Mouse (Mus musculus): Measurements from ENCODE around the gene Arrdc2.

Gene Arrdc2

GRCm38 (mm10) chr8:70816679-70817078, 22.8 kb downstream of the Arrdc2 start:
- in situ Hi-C loops (cut with MboI; ENCODE audit: unreplicated experiment in 2 of 2), result no loop called here

- in situ Hi-C loops (cut with MboI; ENCODE audit: unreplicated experiment in 2 of 2), result no loop called here
Observed at GRCm38 (mm10) chr8:70812885-70813284, 26.6 kb downstream of the Arrdc2 start.

- in situ Hi-C loops (cut with MboI; ENCODE audit: unreplicated experiment in 2 of 2), result no loop called here
Observed at GRCm38 (mm10) chr8:70812055-70812454, 27.5 kb downstream of the Arrdc2 start.

GRCm38 (mm10) chr8:70810962-70811680, 28.4 kb downstream of the Arrdc2 start:
- in situ Hi-C loops (cut with MboI; ENCODE audit: unreplicated experiment in 2 of 2), result no loop called here

GRCm38 (mm10) chr8:70808955-70809701, 30.4 kb downstream of the Arrdc2 start:
- in situ Hi-C loops (cut with MboI; ENCODE audit: unreplicated experiment in 2 of 2), result no loop called here

GRCm38 (mm10) chr8:70808239-70808638, 31.3 kb downstream of the Arrdc2 start, which contains the start of gene Il12rb1:
TSS of gene Il12rb1 (plus strand) at chr8:70808449.
- in situ Hi-C loops (cut with MboI; ENCODE audit: unreplicated experiment in 2 of 2), result no loop called here

- in situ Hi-C loops (cut with MboI; ENCODE audit: unreplicated experiment in 2 of 2), result no loop called here
Observed at GRCm38 (mm10) chr8:70807304-70807703, 32.2 kb downstream of the Arrdc2 start.

- in situ Hi-C loops (cut with MboI; ENCODE audit: unreplicated experiment in 2 of 2), result no loop called here
Observed at GRCm38 (mm10) chr8:70806541-70806940, 33.0 kb downstream of the Arrdc2 start.

GRCm38 (mm10) chr8:70804481-70805206, 34.9 kb downstream of the Arrdc2 start, which contains the start of gene Mast3:
TSS of gene Mast3 (minus strand) at chr8:70805054.
- in situ Hi-C loops (cut with MboI; ENCODE audit: unreplicated experiment in 2 of 2), result loop anchor here (5.0 kb wide), 2 partner anchors 33 to 37 kb away; partner anchors contain the start of gene Arrdc2 (in 2 of the 2)

- in situ Hi-C loops (cut with MboI; ENCODE audit: unreplicated experiment in 2 of 2), result loop anchor here (5.0 kb wide), 2 partner anchors 33 to 37 kb away; partner anchors contain the start of gene Arrdc2 (in 2 of the 2)
Observed at GRCm38 (mm10) chr8:70803761-70804480, 35.6 kb downstream of the Arrdc2 start.

- in situ Hi-C loops (cut with MboI; ENCODE audit: unreplicated experiment in 2 of 2), result loop anchor here (5.0 kb wide), 2 partner anchors 34 to 36 kb away; partner anchors contain the start of gene Arrdc2 (in 2 of the 2)
Observed at GRCm38 (mm10) chr8:70802786-70803510, 36.6 kb downstream of the Arrdc2 start.

GRCm38 (mm10) chr8:70801830-70802229, 37.7 kb downstream of the Arrdc2 start:
- in situ Hi-C loops (cut with MboI; ENCODE audit: unreplicated experiment in 2 of 2), result loop anchor here (5.0 kb wide), 2 partner anchors 35 kb away; partner anchors contain the start of gene Arrdc2 (in 2 of the 2)

- in situ Hi-C loops (cut with MboI; ENCODE audit: unreplicated experiment in 2 of 2), result loop anchor here (5.0 kb wide), 2 partner anchors 34 to 36 kb away; partner anchors contain the start of gene Arrdc2 (in 2 of the 2)
Observed at GRCm38 (mm10) chr8:70801156-70801555, 38.4 kb downstream of the Arrdc2 start.

GRCm38 (mm10) chr8:70800648-70801047, 38.9 kb downstream of the Arrdc2 start:
- in situ Hi-C loops (cut with MboI; ENCODE audit: unreplicated experiment in 2 of 2), result loop anchor here (5.0 kb wide), 2 partner anchors 33 to 37 kb away; partner anchors contain the start of gene Arrdc2 (in 2 of the 2)

GRCm38 (mm10) chr8:70798281-70798680, 41.2 kb downstream of the Arrdc2 start:
- in situ Hi-C loops (cut with MboI; ENCODE audit: unreplicated experiment in 2 of 2), result no loop called here

- in situ Hi-C loops (cut with MboI; ENCODE audit: unreplicated experiment in 2 of 2), result no loop called here
Observed at GRCm38 (mm10) chr8:70797081-70798070, 42.1 kb downstream of the Arrdc2 start.

- in situ Hi-C loops (cut with MboI; ENCODE audit: unreplicated experiment in 2 of 2), result no loop called here
Observed at GRCm38 (mm10) chr8:70796403-70797080, 43.0 kb downstream of the Arrdc2 start.

Measured in v-Abl transformed pro-B cells (cell line).